Mouse (Mus musculus) spleen, postnatal 14 days (tissue): ENCODE data around the gene Ap3d1.

ENCODE experiments used
- DNase-seq, 2 experiments: peaks; one replicate each; pipeline ENCODE4 v3.0.0; 2021 to 2022; ENCODE audit warnings: low spot score in 2 of 2

Ap3d1 gene

GRCm38 (mm10) chr10:80684214-80684613 lies 57.9 kb downstream of the Ap3d1 start:
- peak; percentile 76 to 84 for DNase-seq

DNA sequence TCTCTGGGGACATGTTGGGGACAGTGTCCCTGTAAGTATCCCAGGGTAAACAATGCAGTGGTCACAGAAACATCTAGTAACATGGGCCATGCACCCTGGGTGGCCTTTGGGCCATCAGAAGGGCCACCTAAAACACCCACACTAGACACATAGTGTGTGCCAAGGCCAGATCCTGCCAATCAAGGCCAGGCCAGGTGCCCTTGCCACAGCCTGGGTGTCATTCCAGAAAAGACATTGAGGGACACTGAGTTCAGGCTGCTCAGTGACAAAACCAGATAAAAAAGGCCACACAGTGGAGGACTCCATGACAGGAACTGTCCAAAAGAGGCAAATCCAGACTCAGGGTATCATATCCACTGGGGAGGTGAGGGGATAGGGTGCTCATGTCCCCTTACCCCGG lies 58.4 kb downstream of the Ap3d1 start:
- no peak for DNase-seq

DNA sequence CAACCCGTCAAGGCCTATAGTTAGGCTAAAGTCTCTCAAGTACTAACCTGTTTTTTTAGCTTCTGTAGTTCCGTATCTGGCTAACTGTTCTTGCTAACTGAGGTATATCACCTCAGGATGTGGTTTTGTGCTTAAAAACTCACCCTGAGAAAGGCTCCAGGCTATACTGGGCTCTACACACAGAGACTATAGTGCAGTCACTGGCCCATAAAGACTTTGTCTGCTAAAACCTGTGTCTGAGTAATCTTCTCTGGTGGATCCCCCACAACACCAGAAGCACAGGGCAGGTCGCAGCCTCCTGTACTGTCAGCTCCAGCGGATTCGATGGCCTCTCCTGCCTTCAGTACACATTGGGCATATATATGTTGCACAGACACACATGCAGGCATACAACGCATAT lies 60.1 kb downstream of the Ap3d1 start:
- no peak for DNase-seq

GRCm38 (mm10) chr10:80680260-80680696 lies 61.8 kb downstream of the Ap3d1 start:
- DNase-seq, result no peak

DNA sequence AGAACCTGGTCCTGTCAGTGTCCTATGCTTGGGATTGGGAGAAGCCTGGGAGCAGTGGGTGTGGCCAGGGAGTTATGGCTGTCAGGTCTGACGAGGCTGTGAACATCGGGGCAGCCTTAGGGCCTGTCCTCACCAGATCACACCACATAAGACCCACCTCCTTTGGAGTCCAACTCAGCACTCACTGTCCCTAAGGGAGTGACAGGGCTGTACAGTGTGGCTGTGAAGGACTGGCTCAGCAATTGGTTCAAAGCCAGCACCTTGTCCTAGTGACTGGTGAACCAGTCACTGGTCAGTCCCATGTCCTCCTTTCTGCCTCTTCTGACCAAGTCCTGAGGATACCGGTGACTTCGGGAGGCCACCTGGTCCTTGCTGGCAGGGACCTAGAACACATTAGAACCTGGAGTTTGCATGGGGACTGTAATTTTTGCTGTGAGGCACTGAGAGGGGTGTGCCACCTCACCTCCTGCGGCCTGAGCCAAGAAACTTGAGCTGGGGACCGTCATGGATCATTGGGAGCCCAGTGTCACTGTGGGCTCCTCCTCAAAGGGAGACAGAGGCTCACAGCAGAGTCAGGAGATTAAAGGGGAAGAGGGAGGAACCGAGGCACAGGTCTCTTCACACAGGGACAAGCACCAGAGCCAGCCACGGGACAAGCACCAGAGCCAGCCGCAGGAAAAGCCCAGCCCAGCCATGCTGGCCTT lies 62.4 kb downstream of the Ap3d1 start:
- DNase-seq, result no peak

- no peak for DNase-seq
Measured at GRCm38 (mm10) chr10:80678601-80679377, 63.3 kb downstream of the Ap3d1 start.

- DNase-seq, result peak; percentile 88 to 90
Measured at GRCm38 (mm10) chr10:80677942-80678436, 64.1 kb downstream of the Ap3d1 start, which contains the start of gene Mknk2. Mknk2 (minus strand) TSS chr10:80678112.

- DNase-seq, result no peak
Measured at GRCm38 (mm10) chr10:80677128-80677875, 64.8 kb downstream of the Ap3d1 start.

GRCm38 (mm10) chr10:80676198-80676928 lies 65.7 kb downstream of the Ap3d1 start:
- peak; percentile 97 for DNase-seq

DNA sequence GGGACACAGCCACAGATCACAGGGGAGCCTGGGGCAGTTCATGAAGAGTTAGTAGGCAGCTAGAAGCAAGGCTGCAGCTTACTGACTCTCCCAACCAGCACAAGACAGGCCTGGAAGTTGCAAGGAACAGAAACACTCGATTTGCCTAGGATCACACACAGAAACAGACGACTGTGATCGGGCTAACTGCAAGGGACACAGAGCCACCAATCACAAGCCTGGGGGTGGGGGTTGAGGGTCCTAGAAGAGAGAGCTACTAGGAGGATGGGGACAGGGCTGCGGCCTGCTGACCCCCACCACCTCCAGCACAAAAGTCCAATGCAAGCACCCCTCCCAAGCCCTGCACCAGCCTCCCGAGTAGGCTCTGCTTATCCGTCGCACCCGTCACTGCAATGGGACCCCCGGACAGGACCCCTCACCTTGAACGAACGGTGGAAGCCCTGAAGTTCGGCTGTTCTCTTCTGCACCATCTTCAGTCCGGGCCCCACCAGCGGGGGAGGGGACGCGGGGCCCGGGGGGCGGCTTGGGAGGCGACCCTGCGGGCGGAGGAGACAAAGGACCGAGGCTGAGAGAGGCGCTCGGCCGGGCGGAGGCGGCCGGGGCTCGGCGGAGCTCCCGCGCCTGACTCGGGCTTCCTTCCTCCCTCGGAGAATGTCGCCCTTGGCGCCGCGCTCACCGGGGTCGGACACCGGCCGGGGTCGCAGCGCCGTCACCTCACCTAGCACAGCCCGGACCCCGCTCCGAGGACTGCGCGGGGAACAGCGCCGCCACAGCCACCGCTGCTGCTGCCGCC lies 66.5 kb downstream of the Ap3d1 start:
- no peak for DNase-seq

GRCm38 (mm10) chr10:80674851-80675404 lies 67.1 kb downstream of the Ap3d1 start:
- DNase-seq, result no peak

- DNase-seq, result no peak
Measured at GRCm38 (mm10) chr10:80674161-80674711, 67.8 kb downstream of the Ap3d1 start.

DNA sequence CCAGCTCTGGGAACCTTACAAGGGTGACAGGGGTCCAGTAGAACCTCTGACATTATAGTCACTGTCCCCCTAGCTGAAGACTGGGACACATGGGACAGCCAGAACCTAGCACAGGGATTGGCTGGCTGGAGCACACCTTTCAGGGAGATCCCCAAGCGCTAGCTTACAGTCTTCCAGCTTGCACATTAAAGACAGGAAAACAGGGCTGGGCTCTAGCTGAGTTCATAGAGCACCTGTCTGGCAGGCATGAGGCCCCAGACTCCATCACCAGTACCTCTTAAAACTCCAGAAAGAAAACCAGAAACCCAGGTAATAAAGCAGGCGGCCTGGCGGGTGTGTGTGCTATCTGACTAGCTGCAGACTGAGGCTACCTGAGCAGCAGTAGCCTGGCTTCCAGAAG lies 68.4 kb downstream of the Ap3d1 start:
- no peak for DNase-seq

DNA sequence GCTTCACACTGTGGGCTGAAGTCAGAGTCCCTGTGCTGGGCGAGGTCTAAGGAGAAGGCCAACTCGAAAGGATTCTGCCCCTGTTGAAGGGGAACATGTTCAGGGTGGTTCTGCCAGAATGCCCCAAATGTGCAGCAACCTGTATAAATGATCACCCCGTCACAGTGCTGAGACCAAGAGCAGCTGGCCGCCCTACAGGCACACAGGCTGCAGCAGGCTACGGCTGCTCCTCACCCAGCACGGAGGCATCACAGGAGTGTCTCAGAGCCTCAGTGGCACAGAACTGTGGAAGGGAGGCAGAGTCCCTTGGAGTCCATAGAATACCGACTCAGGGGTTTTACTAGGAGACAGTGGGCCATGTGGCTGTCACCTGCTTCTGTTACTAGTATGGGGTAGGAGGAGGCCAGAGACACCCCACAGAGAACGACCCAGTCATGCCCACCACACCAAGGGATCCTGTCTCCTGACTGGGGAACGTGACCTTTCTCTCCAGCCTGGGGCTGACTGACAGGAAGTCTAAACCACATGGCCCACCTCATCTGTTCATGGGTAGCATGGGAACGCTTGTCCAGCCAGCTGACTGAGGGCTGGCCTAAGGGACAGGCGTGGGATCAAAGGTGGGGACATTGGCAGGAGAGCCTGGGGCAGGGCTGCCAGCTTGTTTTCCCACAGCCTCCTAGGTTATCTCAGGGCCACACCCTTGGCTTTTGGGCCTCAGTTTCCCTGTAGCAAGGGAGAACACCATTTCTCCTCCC lies 70.0 kb downstream of the Ap3d1 start:
- DNase-seq, result no peak

DNA sequence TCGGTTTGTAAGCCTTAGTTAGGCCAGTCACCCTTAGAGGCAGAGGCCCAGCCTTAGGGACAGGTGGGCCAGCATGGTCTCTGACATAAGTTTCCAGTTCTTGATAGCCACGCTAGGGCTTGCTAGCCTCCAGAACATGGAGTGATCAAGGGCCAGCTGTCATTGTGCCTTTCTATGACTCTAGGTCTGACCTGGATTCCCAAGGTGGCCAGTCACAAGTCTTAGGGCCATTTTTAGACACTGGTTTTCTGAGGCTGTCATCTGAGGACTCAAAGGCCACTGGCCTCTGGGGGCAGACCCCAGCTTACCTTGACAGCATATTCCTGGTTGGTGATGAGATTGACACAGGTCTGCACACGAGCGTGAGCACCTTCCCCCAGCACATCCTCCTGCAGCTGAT lies 70.8 kb downstream of the Ap3d1 start:
- DNase-seq, result no peak

DNA sequence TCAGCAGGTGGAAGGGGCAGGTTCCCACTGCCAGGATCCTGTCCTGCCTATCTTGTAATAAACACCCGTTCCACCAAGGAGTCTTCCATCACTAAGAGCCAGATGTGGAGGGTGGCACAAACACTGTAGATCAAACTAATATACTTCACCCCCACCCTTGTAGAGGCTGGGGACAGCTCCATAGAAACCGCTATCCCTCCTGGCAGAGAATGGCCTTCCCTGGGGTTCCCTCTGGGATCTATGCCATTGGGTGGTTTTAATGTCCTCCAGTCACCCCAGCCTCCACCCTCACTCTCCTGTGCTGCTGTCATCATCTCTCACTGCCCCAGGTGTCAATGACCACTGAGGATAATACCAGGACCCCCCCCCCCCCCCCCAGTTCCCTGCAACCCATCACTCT lies 71.5 kb downstream of the Ap3d1 start:
- no peak for DNase-seq

DNA sequence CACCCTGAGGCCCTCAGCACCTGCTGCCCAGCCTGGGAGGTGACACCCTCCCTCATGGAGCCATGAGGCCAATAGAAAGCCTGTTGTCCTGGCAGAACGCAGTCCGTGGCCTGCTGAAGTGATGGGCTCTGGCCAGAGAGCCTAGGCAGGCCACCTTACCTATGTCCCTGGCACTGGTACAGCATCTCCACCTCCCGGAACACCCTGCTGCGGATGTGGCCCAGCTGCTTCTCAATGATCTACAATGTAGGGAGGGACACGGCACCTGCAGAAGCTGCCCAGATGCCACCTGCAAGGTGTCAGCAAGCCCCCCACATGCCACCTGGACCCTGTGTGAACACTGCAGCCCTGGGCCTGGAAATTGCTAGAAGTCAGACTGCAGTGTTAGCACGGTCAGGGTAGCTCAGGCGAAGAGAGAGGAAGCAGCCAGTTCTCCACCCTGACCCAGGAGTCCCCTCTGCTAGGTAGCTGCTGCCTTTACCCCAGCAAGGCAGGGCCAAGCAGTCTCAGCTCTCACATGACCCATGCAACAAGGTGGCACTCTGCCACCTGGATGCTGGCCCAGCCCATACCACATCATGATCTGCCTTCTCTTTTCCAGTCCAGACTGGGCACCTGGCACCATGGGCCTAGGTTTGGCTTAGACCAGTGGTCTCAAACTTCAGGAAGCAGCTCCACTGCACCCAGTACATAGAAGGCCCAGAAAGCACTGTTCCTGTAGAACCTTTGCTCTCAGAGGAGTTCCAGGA lies 72.2 kb downstream of the Ap3d1 start:
- DNase-seq, result no peak

DNA sequence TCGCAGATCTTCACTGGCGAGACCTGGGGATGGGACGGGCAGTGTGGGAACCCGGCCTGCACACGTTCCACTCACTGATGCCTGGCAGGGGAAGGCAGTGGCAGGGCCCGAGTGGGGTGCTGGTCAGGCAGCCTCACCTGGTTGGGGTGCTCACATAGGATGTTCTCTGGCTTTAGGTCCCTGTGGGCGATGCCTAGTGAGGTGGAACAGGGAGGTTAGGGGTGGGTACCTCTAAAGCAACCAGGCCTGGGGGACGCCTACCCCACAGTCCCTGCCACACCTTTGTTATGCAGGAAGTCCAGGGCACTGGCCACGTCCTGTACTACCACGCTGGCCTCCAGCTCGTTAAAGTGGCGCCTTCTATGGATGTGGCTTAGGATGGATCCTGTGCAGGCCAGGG lies 73.0 kb downstream of the Ap3d1 start:
- no peak for DNase-seq

DNA sequence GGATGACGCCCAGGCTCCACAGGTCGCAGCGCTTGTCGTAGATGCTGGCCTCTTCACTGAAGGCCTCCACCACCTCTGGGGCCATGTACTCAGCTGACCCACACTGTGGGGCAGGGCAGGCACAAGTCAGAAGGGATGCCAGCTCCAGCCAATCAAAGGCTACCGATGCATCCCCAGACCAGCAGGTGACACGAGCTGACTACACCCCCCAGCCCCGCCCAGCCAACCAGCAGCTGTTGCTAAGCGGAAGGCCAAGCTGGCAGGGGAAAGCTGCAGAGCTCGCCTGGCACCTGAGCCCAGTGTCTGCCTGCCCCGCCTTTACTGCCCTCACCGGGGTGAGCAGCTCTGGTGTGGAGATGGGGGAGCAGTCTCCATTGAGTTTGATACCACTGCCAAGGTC lies 73.5 kb downstream of the Ap3d1 start:
- DNase-seq, result no peak
